15 mouse cellular contexts compared by ENCODE assay signal in the genomic region with DNA sequence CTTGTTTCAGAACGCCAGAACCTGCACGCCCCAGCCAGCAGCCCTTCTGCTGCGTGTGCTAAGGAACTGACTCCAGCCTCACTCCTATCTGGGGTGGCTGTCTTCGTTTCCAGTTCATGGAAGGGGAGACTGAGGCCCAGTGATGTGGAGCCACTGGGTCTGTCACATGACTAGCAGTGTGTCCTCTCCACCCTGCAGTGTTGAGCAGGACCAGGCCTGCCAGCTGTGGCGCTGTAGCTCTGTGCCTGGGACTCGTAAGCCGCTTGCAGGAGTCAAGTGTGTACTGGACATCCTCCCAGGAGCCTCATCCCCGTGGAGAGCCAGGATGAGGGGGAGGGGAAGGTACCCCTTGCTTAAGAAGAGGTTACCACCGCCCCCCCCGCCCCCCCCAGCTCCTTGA.
A peak's percentile ranks its signal among the peaks of the same experiment; 100 is the strongest.
DNase-seq lines count a peak whose midpoint lies in the region; ATAC-seq and TF ChIP-seq lines count a peak whose summit lies in the region.
"Had no signal": no experiment of that assay in that cellular context is flagged by ENCODE, and none has a peak within 500 bp of the region (broad histone marks: within the 10 kb centered on the region; RNA-seq: fewer than 3 reads in every experiment).

No protein-coding gene starts in this region.

- peaks cover 11% of the 10 kb centered on the region for H3K4me1 ChIP-seq in forebrain, embryonic 11.5 days (replicated peaks; ENCODE audit: control insufficient read depth, insufficient read depth, low read length)
- H3K4me1 ChIP-seq in forebrain, embryonic 10.5 days = peaks cover 53% of the 10 kb centered on the region
- 0 out of 2 replicates have a peak, but pooled peaks cover 1% of the 10 kb centered on the region for H3K4me1 ChIP-seq in embryonic fibroblast, embryonic 13.5 days (ENCODE audit: control insufficient read depth, insufficient read depth, low read length)
- peaks cover 10% of the 10 kb centered on the region for H3K4me1 ChIP-seq in midbrain, embryonic 16.5 days (ENCODE audit: control insufficient read depth, insufficient read depth, low read length)
- H3K4me1 ChIP-seq: heart, embryonic 13.5 days; liver, embryonic 12.5 days had no signal

- ATAC-seq in forebrain, embryonic 11.5 days (replicated peaks; ENCODE audit: low FRiP score) = peak; percentile 70; the same call in 1 of the 2 replicates
- peak; percentile 57; the same call in 1 of the 2 replicates for ATAC-seq in midbrain, embryonic 16.5 days
- ATAC-seq: liver, embryonic 12.5 days had no signal

- H3K9ac ChIP-seq in forebrain, embryonic 11.5 days (ENCODE audit: low read length) = no peak overlapping the region
- no peak overlapping the region for H3K9ac ChIP-seq in midbrain, embryonic 16.5 days (ENCODE audit: low read depth, low read length)
- H3K9ac ChIP-seq: embryonic facial prominence, embryonic 13.5 days; heart, embryonic 13.5 days; liver, embryonic 12.5 days had no signal

- peak; percentile 64 for DNase-seq in forebrain, embryonic 11.5 days (ENCODE audit: low spot score)
- no peak for DNase-seq in forebrain, embryonic 10.5 days (ENCODE audit: extremely low spot score, low spot score)
- DNase-seq in left cerebral cortex, adult 2 months (ENCODE audit: extremely low spot score in 1 of 2, low spot score in 2 of 2) = no peak
- no peak for DNase-seq in left cerebral cortex, adult 8-10 months (ENCODE audit: low spot score in 2 of 2)
- no peak for DNase-seq in heart, postnatal 25 days (ENCODE audit: low spot score)
- no peak for DNase-seq in right cerebral cortex, postnatal 14 days
- DNase-seq: adrenal gland, adult 2 months; cerebellum, adult 11 months; thymus, adult 18-20 months had no signal

- no peaks in the 10 kb centered on the region for H3K9me3 ChIP-seq in forebrain, embryonic 11.5 days (ENCODE audit: control insufficient read depth, low read length)
- no peaks in the 10 kb centered on the region for H3K9me3 ChIP-seq in forebrain, embryonic 10.5 days
- no peaks in the 10 kb centered on the region for H3K9me3 ChIP-seq in midbrain, embryonic 16.5 days (replicated peaks; ENCODE audit: control insufficient read depth, low read length, poor library complexity, severe bottlenecking)
- H3K9me3 ChIP-seq: liver, embryonic 12.5 days had no signal

- no peak overlapping the region for H3K4me2 ChIP-seq in forebrain, embryonic 11.5 days (ENCODE audit: low read depth, low read length, severe bottlenecking)
- H3K4me2 ChIP-seq in midbrain, embryonic 16.5 days (ENCODE audit: low read length) = no peak overlapping the region
- H3K4me2 ChIP-seq: embryonic facial prominence, embryonic 13.5 days; heart, embryonic 13.5 days; liver, embryonic 12.5 days had no signal

- TF ChIP-seq POLR2A in embryonic fibroblast, embryonic 13.5 days (IDR thresholded peaks at IDR 0.05; ENCODE audit: low read depth, low read length) = no peak

- H3K4me3 ChIP-seq in forebrain, embryonic 11.5 days (ENCODE audit: low read depth, low read length) = no peak overlapping the region
- H3K4me3 ChIP-seq in forebrain, embryonic 10.5 days = no peak overlapping the region
- no peak overlapping the region for H3K4me3 ChIP-seq in left cerebral cortex, adult 2 months
- H3K4me3 ChIP-seq in embryonic fibroblast, embryonic 13.5 days (ENCODE audit: insufficient read depth, low read length) = no peak overlapping the region
- H3K4me3 ChIP-seq in midbrain, embryonic 16.5 days (ENCODE audit: low read depth, low read length) = no peak overlapping the region
- H3K4me3 ChIP-seq: embryonic facial prominence, embryonic 13.5 days; heart, embryonic 13.5 days; liver, embryonic 12.5 days had no signal

- H3K36me3 ChIP-seq in forebrain, embryonic 11.5 days (ENCODE audit: control insufficient read depth, insufficient read depth, low read length) = no peaks in the 10 kb centered on the region
- no peaks in the 10 kb centered on the region for H3K36me3 ChIP-seq in forebrain, embryonic 10.5 days (replicated peaks)
- no peaks in the 10 kb centered on the region for H3K36me3 ChIP-seq in midbrain, embryonic 16.5 days (ENCODE audit: control insufficient read depth, insufficient read depth, low read length)
- H3K36me3 ChIP-seq: embryonic facial prominence, embryonic 13.5 days; heart, embryonic 13.5 days; liver, embryonic 12.5 days had no signal

- 21% methylated on average over 10 of the region's 10 CpGs for WGBS in forebrain, embryonic 11.5 days
- WGBS in forebrain, embryonic 10.5 days = 20% methylated on average over 10 of the region's 10 CpGs
- 16% methylated on average over 10 of the region's 10 CpGs for WGBS in midbrain, embryonic 16.5 days

- intact Hi-C loops in left cerebral cortex, adult 2 months (cut with DNase I) = no loop called here
- intact Hi-C loops in heart, postnatal 25 days (cut with DNase I) = no loop called here

- peak; percentile 12 for TF ChIP-seq CTCF in left cerebral cortex, adult 2 months (IDR thresholded peaks at IDR 0.05)
- TF ChIP-seq CTCF in embryonic fibroblast, embryonic 13.5 days (IDR thresholded peaks at IDR 0.05; ENCODE audit: borderline replicate concordance, insufficient read depth, low read length) = peak; percentile 40; the same call in 1 of the 2 replicates

- no peak overlapping the region for H3K27ac ChIP-seq in forebrain, embryonic 11.5 days (ENCODE audit: low read depth, low read length)
- H3K27ac ChIP-seq in forebrain, embryonic 10.5 days = no peak overlapping the region
- no peak overlapping the region for H3K27ac ChIP-seq in left cerebral cortex, adult 2 months
- H3K27ac ChIP-seq in embryonic fibroblast, embryonic 13.5 days (ENCODE audit: insufficient read depth, low read length) = no peak overlapping the region
- H3K27ac ChIP-seq in midbrain, embryonic 16.5 days (ENCODE audit: low read length) = no peak overlapping the region
- H3K27ac ChIP-seq: embryonic facial prominence, embryonic 13.5 days; heart, embryonic 13.5 days; liver, embryonic 12.5 days had no signal

- H3K27me3 ChIP-seq in forebrain, embryonic 11.5 days (ENCODE audit: control insufficient read depth, insufficient read depth, low read length) = no peaks in the 10 kb centered on the region
- H3K27me3 ChIP-seq in forebrain, embryonic 10.5 days (ENCODE audit: poor library complexity, severe bottlenecking) = peaks cover 8% of the 10 kb centered on the region; the same call in 1 of the 2 replicates
- no peaks in the 10 kb centered on the region for H3K27me3 ChIP-seq in midbrain, embryonic 16.5 days (ENCODE audit: control insufficient read depth, insufficient read depth, low read depth, low read length)
- H3K27me3 ChIP-seq: heart, embryonic 13.5 days; liver, embryonic 12.5 days; megakaryocyte, embryonic 14.5 days had no signal
